Mouse (Mus musculus) v-Abl transformed pro-B cells (cell line): ENCODE results near the gene 1700028J19Rik.
"Not testable (repeated sequence)": the region's sequence is repeated elsewhere in the genome, so short reads cannot be mapped to it uniquely, and the experiment has no call there.

ENCODE experiments used
- in situ Hi-C, 2 experiments: fragments of 400-800 bp; cut with MboI; formaldehyde crosslinking; loops; one replicate each; pipeline ENCODE4 v1.15.1; 2025; ENCODE audit not compliant: unreplicated experiment in 2 of 2

The 1700028J19Rik gene

DNA sequence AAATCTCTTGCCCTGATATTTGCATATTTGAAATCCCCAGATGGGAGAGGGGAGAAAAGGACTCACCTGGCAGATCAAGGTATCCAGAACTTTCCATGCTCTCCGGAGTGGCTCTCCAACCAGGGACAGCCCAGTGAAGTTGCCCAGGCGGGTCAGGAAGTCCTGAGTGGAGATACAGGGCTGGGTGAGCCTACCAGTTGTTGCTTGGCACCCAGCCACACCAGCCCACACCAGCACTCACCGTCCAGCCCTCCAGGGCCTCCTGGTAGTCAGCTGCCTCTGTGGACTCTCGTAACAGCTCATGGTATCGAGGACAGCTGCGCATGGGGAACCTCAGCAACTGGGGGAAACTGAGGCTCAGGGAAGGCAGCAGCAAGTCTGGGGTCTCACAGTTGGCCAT is 8.4 kb upstream of the 1700028J19Rik start:
- in situ Hi-C loops = loop anchor here in 1 of 2 experiments (25.0 kb wide), 1 partner anchor 707 kb away; the partner anchor contains the start of gene Cpt1c

DNA sequence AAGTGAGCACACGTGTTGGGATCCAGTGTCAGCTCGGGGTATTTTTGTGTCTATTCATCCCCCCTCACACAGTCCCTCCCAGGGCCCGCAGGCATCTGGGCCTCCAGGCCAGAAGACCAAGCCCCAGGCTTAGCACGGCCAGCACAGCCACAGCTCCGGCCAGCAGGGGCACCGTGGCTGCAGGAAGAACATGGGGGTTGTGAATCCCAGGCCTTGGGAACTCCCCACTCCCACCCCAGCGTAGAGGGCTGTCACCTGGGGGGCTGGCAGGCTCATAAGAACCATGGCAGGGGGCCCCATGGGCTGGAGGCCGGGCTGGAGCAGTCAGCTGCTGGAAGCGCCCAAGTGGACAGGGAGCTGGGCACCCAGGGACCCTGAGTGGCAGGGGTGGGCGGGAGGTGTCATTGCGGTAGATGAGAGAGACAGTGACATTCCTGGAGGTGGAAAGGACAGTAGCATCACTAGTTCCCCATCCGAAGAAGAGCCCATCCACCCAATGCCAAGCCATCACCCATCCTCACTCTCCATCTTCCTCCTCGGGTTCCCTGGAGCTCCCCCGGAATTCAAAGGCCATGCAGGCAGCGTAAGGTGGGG is 6.6 kb upstream of the 1700028J19Rik start:
- in situ Hi-C loops = loop anchor here in 1 of 2 experiments (25.0 kb wide), 1 partner anchor 709 kb away; the partner anchor contains the start of gene Cpt1c

DNA sequence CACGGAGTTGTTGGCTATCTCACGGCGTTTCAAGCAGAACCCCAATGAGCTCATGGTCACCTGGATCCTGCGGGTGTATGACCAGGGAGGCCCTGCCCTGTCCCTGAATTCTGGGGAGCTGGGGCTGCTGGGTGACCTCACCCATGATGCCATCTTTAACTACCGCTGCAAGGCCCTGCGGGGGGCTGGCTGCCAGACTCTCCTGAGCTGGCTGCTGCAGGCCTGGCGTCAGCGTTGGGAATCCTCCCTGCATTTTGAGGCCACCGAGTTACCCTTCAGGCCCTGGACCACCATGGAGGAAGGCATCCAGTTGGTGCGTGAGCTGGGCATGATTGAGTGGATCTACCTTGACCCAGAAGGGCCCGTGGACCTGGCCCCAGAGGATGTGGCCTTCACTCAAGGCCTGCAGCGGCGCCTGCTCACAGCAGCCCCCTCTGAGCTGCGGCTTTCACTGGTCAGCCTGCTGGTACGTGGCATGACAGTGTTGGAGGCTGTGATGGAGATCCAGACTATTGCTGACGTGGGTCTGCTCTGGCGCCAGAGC is 4.3 kb upstream of the 1700028J19Rik start:
- in situ Hi-C loops = loop anchor here in 1 of 2 experiments (25.0 kb wide), 1 partner anchor 711 kb away; the partner anchor contains the start of gene Cpt1c

DNA sequence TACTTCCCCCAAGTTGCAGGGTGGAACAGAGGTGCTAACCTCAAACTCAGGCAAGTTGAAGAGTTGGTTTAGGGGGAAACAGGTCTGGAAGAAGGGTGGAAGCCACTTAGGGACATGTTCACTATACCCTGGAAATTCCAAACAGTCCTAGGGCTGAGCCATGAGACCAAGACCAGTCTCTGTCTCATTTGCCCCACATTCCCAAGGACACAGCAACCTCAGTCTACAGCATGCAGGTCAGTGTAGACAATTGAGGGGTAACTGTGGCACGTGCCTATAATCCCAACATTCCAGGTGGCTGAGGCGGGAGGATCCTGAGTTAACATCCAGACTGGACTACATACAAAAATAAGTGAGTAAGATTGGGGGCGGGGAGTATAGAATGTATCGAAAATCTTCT is 2.8 kb upstream of the 1700028J19Rik start:
- in situ Hi-C loops = loop anchor here in 1 of 2 experiments (25.0 kb wide), 1 partner anchor 562 kb away; the partner anchor contains the start of gene Klk14

DNA sequence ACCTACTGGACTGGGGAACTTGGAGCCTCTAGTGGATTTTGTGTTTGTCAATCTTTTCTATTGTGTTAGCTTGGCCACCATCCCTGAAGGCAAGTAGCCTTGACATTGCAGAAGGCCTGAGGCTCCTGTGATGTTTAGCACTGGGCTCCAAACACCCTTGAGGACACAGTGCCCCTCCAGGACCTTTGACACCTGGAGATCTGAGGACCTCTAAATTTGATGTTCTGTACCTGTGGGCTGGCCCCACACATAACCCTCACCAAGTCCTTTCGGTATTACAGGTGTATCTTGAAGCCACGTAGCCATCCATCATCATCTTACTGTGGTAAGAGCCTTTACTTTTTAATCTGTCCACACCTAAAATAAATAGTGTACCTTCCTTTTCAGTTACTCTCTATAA is 1.5 kb upstream of the 1700028J19Rik start:
- in situ Hi-C loops = loop anchor here in 1 of 2 experiments (25.0 kb wide), 1 partner anchor 561 kb away; the partner anchor contains the start of gene Klk14

DNA sequence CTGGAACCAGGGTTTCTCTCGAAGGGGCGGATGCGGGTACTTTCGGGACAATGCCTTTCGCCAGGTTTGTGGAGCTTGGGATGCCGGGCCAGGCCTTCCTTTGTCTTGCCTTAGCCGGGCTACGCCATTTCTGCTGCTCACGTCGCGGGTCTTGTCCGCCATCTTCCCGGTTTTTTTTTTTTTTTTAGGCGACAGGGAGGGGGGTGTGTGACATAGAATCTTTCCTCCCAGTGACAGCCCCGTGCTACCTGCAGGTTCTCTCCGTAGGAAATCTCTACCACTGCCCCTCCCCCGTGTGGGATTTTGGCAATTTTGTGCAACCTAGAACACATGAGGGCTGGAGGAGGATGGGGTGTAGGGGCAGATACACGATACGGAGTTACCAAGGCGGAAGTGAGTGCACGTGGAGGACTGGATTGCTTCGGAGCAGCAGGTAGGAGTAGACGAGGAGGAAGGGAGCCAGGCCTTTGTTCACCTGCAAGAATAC is 532 bp upstream of the 1700028J19Rik start:
- in situ Hi-C loops = loop anchor here in 1 of 2 experiments (25.0 kb wide), 1 partner anchor 560 kb away; the partner anchor contains the start of gene Klk14

DNA sequence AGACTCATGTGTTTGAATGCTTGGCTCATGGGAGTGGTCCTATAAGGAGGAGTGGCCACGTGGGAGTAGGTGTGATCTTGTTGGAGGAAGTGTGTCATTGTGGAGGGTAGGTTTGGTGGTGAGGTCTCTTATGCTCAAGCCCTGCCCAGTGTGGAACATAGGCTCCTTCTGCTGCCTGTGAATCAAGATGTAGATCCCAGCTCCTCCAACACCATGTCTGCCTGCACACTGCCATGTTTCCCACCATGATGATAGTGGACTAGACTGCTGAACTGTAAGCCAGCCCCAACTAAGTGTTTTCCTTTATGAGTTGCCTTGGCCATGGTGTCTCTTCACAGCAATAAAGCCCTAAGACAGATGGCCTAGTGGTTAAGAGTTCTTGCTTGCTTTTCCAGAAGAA is 2.4 kb downstream of the 1700028J19Rik start:
- in situ Hi-C loops = loop anchor here in 1 of 2 experiments (25.0 kb wide), 1 partner anchor 557 kb away; the partner anchor contains the start of gene Klk14

DNA sequence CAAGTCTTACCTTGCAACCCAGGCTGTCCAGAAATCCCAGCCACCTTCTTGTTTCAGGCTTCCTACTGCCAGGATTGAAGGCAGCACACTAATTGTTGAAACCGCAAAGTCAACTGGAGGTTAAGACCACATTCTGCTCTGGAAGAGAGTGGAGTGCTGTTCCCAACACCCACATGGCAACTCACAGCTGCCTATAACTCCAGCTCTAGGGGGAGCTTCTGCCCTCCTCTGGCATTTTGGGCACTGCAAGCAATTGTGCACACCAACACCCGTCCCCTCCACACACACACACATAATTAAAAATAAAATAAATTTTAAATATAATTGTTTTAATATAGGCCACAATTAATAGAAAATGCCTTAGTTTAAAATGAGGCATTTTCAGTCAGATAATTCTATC is 5.3 kb downstream of the 1700028J19Rik start:
- in situ Hi-C loops = loop anchor here in 1 of 2 experiments (25.0 kb wide), 1 partner anchor 554 kb away; the partner anchor contains the start of gene Klk14

DNA sequence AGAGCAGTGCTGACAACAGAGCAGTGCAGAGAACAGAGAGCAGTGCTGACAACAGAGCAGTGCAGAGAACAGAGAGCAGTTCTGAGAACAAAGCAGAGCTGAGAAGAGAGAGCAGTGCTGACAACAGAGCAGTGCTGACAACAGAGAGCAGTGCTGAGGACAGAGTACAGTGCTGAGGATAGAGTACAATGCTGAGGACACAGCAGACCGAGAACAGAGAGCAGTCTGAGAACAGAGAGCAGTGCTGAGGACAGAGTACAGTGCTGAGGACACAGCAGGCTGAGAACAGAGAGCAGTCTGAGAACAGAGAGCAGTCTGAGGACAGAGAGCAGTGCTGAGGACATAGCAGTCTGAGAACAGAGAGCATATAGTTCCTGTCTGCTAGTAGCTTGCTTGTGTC is 5.8 kb downstream of the 1700028J19Rik start:
- in situ Hi-C loops = loop anchor here in 1 of 2 experiments (25.0 kb wide), 1 partner anchor 553 kb away; the partner anchor contains the start of gene Klk14

DNA sequence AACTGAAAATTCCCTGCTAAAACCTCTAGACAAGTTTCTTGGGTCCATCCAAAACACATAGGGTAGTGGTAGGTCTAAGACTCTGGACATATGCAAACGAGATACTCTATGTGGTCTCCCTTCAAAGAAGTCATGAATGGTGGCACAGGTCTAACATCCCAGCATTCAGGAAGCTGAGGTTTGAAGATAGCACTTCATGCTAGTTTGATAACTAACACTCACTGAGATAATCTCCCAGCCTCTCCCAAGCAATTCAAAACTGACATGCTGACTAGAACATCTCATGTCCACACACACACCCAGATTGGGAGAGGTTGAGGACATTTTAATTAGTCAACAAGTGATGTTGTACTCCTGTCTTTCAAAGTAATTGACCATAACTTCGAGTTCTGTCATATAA is 6.6 kb downstream of the 1700028J19Rik start:
- in situ Hi-C loops = loop anchor here in 1 of 2 experiments (25.0 kb wide), 1 partner anchor 553 kb away; the partner anchor contains the start of gene Klk14

DNA sequence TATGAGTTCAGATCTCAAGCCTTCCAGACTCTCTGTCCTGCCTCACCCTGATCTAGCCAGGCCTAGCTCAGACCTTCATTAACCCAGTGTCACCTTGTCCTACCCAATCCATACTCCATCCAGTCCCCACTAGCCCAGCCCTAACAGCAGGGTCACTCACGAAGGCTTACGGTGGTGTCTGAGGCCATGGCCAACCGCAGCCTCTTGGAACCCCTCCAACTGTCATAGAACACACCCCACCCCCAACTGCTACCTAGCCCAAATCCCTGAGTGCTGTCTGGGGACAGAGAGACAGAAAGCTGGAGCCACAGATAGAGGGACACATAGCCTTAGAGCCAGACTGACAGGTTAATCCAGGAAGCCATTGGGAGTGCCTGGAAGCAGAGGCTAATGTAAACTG is 10.6 kb downstream of the 1700028J19Rik start, which contains the start of gene Gm36864:
Gm36864 (plus strand) TSS at position 269 of the 400 bp plus-strand sequence.
- in situ Hi-C loops = loop anchor here in 1 of 2 experiments (25.0 kb wide), 1 partner anchor 549 kb away; the partner anchor contains the start of gene Klk14

DNA sequence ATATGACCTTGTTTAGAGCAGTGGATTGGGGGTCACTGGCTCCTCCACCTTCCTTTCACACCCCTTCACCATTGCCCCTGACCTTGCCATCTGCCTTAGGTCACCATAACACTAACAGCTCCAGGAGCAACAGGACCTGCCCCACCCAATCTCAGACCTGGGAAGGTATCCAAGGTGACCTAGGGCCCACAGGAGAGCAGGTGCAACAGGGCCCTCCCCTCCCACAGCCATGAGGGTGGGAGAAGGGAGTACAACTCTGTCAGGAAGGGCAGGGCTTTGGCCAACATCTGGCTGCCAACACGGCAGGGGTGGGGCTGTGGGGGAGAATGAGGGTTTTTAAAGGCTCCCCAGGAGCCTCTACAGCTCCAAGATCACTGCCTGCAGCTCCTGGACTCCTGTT is 21.4 kb downstream of the 1700028J19Rik start, which contains the start of gene Klk1:
Klk1 (plus strand) TSS at position 285 of the 400 bp plus-strand sequence.
- in situ Hi-C loops = loop anchor here in 1 of 2 experiments (25.0 kb wide), 1 partner anchor 538 kb away; the partner anchor contains the start of gene Klk14

DNA sequence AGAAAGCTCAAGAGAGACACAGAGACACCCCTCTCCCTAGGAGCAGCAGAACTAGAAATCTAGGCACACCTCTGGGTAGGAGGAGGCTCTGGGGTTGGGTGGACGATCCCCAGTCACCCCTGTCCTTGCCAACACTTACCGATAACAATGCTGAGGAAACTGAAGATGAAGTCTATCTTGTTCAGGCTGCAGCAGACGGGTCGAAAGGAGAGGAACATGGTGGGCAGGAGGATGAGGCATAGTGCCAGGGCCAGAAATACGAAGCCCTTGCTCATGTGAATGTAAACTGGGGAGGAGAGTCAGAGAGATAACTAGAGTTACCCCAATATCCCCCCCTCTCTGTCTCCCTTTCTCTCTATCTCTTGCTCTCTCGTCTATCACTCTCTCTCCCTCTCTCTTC is 24.2 kb downstream of the 1700028J19Rik start:
- in situ Hi-C loops = not testable (repeated sequence)

DNA sequence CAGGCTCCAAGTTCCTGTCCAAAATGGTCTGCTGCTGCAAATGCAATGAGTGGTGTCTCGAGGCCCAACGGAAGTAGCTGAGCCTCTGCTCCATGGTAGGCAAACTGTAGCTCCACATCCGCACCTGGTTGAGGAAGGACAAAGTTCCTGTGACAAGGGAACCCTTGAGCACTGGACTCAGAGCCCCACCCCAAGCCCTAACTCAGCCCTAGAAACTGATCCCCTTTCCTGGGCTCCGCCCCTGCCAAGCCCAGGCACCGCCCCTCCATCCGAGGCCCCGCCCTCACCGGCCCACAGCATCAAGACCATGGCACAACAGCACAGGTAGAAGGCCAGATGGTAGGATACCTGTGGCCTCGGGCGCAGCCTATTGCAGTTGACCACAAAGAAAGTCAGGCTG is 24.9 kb downstream of the 1700028J19Rik start:
- in situ Hi-C loops = not testable (repeated sequence)

DNA sequence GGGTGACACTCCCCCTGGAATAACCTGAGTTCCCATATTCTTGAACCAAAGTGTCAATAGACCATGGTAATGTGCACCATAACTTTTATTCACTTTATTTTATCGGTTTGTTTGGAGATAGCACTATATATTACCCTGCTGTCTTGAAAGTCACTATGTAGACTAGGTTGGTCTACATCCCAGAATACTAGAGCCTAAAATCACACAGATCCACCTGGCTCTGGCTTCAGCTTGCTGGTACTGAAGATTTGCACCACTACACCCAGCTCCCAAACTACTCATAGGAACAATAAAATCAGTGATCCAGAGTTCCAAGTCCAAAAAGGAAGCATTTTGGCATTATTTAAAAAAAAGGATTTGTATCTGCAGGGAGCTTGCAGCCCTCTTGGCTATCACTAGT is 30.9 kb downstream of the 1700028J19Rik start, which contains the start of gene Klk1b5:
Klk1b5 (plus strand) TSS at position 301 of the 400 bp plus-strand sequence.
- in situ Hi-C loops = no loop called here

DNA sequence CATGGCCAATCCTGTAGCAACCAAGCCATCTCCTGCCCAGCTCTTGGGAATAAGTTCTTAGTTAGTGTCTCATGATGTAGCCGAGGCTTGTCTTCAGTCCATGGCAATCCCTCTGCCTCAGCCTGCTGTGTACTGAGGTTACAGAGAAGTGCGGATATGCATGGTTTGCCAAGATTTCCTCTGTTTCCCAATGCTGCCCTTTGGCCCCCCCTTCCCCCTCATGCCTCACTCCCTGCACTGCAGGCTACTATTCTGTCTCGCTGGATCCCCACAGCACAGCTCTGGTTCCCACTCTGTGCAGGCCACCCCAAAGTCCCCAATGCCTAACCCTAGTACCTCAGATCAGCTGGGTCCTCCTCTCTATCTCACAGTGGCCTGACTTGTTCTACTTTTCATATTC is 38.2 kb downstream of the 1700028J19Rik start:
- in situ Hi-C loops = no loop called here

DNA sequence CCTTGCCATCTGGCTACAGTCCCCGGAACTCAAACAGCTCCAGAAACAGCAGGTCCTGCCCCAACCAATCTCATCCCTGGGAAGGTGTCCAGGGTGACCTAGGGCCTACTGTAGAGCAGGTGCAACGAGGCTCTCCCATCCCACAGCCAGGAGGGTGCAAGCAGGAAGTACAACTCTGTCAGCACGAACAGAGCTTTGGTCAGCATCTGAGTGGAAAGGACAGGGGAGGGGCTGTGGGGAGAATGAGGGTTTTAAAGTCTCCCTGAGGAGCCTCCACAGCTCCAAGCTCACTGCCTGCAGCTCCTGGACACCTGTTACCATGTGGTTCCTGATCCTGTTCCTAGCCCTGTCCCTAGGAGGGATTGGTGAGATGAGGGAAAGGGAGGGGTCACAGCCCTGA is 39.4 kb downstream of the 1700028J19Rik start, which contains the start of gene Klk1b4:
Klk1b4 (plus strand) TSS at position 301 of the 400 bp plus-strand sequence.
- in situ Hi-C loops = not testable (repeated sequence)

DNA sequence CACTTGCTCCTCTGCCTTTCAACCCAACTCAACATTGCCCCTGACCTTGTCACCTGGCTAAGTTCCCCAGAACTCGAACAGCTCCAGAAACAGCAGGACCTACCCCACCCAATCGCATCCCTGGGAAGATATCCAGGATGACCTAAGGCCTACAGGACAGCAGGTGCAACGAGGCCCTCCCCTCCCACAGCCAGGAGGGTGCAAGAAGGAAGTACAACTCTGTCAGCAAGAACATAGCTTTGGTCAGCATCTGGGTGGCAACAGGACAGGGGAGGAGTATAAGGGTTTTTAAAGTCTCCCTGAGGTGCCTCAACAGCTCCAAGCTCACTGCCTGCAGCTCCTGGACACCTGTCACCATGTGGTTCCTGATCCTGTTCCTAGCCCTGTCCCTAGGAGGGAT is 48.6 kb downstream of the 1700028J19Rik start, which contains the start of gene Klk1b3:
Klk1b3 (plus strand) TSS at position 301 of the 400 bp plus-strand sequence.
- in situ Hi-C loops = no loop called here

DNA sequence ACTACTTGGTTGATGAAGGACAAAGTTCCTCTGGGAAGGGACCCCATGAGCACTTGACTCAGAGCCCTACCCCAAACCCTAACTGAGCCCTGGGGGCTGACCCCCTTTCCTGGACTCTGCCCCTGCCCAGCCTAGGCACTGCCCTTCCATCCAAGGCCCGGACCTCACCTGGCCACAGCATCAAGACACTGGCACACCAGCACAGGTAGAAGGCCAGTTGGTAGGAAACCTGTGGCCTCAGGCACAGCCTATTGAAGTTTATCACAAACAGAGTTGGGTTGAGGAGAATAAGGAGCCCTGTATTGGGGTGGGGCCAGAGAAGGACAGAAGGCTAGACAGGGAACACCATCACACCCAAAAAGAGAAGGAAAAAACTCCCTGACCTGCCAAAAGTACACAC is 53.0 kb downstream of the 1700028J19Rik start:
- in situ Hi-C loops = not testable (repeated sequence)

DNA sequence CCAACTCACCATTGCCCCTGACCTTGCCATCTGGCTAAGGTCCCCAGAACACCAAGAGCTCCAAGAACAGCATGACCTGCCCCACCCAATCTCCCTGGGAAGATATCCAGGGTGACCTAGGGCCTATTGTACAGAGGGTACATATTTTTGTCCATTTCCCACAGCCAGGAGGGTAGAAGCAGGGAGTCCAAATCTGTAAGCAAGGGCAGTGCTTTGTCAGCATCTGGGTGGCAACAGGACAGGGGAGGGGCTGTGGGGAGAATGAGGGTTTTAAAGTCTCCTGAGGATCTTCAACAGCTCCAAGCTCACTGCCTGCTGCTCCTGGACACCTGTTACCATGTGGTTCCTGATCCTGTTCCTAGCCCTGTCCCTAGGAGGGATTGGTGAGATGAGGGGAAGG is 58.6 kb downstream of the 1700028J19Rik start, which contains the start of gene Klk1b24:
Klk1b24 (plus strand) TSS at position 301 of the 400 bp plus-strand sequence.
- in situ Hi-C loops = not testable (repeated sequence)

DNA sequence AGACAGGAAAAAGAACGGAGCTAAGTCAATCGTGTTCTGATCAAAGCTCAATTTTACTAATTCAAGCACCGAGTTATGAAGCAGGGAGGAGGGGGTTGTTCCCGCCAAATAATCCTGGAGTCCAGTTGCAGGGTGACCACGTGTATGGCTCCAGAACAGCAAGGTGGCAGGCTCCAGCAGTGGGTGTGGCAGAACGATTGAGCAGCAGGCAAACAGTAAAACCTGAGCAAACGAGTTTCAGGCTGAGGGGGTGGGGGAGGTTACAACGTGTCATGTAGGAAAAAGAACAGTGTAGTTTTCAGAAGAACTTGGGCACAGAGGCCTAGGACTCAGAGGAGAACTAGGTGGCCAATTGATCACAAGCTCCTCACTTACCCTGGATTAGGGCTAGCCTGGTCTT is 60.0 kb downstream of the 1700028J19Rik start:
- in situ Hi-C loops = not testable (repeated sequence)
